Mouse (Mus musculus) yolk sac, embryonic 10.5 days (tissue): ENCODE measurements at regions not wholly inside any gene's neighbourhood (a gene's known extent, or its start where the extent isn't known, plus 50 kb on each side); places are given as distances from the start of the nearest gene placed in this dataset.

Experiments
- DNase-seq: peaks from one replicate; pipeline ENCODE4 v3.0.0-alpha.2; 2017; ENCODE audit warnings: low spot score

- DNase-seq = no peak
Measured at GRCm38 (mm10) chr15:29026219-29026618, 822.7 kb downstream of the Dnah5 start.

GRCm38 (mm10) chr15:29038903-29039302 lies 835.4 kb downstream of the Dnah5 start:
- peak; percentile 66 for DNase-seq

- no peak for DNase-seq
Measured at GRCm38 (mm10) chr15:29051166-29051565, 847.6 kb downstream of the Dnah5 start.

GRCm38 (mm10) chr15:29051787-29052186 lies 848.2 kb downstream of the Dnah5 start:
- no peak for DNase-seq

GRCm38 (mm10) chr15:29061016-29061415 lies 857.5 kb downstream of the Dnah5 start:
- no peak for DNase-seq

- no peak for DNase-seq
Measured at GRCm38 (mm10) chr15:29069066-29069465, 865.5 kb downstream of the Dnah5 start.

GRCm38 (mm10) chr15:29077748-29078147 lies 874.2 kb downstream of the Dnah5 start:
- no peak for DNase-seq

GRCm38 (mm10) chr15:29104541-29104940 lies 901.0 kb downstream of the Dnah5 start:
- DNase-seq = no peak

- no peak for DNase-seq
Measured at GRCm38 (mm10) chr15:29146631-29147030, 943.1 kb downstream of the Dnah5 start.
